Comparison of ENCODE assay signal across 11 mouse cellular contexts in genomic region chr9:27098092-27098491, GRCm38 (mm10). TPM values are rescaled to one million over a fixed set of nuclear protein-coding genes. Genes with fewer than 3 reads are reported as not detected.
DNase-seq lines count a peak whose midpoint lies in the region; ATAC-seq lines count a peak whose summit lies in the region.
"Had no signal": no experiment of that assay in that cellular context is flagged by ENCODE, and none has a peak within 500 bp of the region (broad histone marks: within the 10 kb centered on the region; RNA-seq: fewer than 3 reads in every experiment).

No protein-coding gene starts in this region.

- H3K4me1 ChIP-seq in forebrain, embryonic 12.5 days: peaks cover 8% of the 10 kb centered on the region; the same call in 1 of the 2 replicates
- no peaks in the 10 kb centered on the region for H3K4me1 ChIP-seq in forebrain, embryonic 16.5 days (replicated peaks; ENCODE audit: control insufficient read depth, insufficient read depth, low read length)
- H3K4me1 ChIP-seq in midbrain, embryonic 10.5 days: 0 out of 2 replicates have a peak, but pooled peaks cover 7% of the 10 kb centered on the region
- no peaks in the 10 kb centered on the region for H3K4me1 ChIP-seq in midbrain, embryonic 16.5 days (ENCODE audit: control insufficient read depth, insufficient read depth, low read length)
- H3K4me1 ChIP-seq in limb, embryonic 10.5 days: peaks cover 2% of the 10 kb centered on the region; the same call in 1 of the 2 replicates
- H3K4me1 ChIP-seq: midbrain, embryonic 12.5 days had no signal

- ATAC-seq in forebrain, embryonic 12.5 days (ENCODE audit: low FRiP score): no peak
- ATAC-seq in forebrain, embryonic 16.5 days: no peak
- ATAC-seq in midbrain, embryonic 16.5 days: no peak

- peak overlapping the region; percentile 26; the same call in 1 of the 2 replicates for H3K27ac ChIP-seq in forebrain, embryonic 12.5 days
- no peak overlapping the region for H3K27ac ChIP-seq in forebrain, embryonic 16.5 days (ENCODE audit: low read length)
- H3K27ac ChIP-seq in midbrain, embryonic 10.5 days (replicated peaks): peak overlapping the region; percentile 55; the same call in 1 of the 2 replicates
- no peak overlapping the region for H3K27ac ChIP-seq in midbrain, embryonic 16.5 days (ENCODE audit: low read length)
- H3K27ac ChIP-seq in limb, embryonic 10.5 days: 0 out of 2 replicates have a peak overlapping the region, but pooled peaks have one; percentile 30
- H3K27ac ChIP-seq: limb, embryonic 13.5 days; midbrain, embryonic 12.5 days had no signal

- H3K27me3 ChIP-seq in forebrain, embryonic 12.5 days: no peaks in the 10 kb centered on the region
- no peaks in the 10 kb centered on the region for H3K27me3 ChIP-seq in forebrain, embryonic 16.5 days (replicated peaks; ENCODE audit: control insufficient read depth, insufficient read depth, low read length)
- no peaks in the 10 kb centered on the region for H3K27me3 ChIP-seq in midbrain, embryonic 10.5 days (ENCODE audit: low read depth, poor library complexity, severe bottlenecking)
- no peaks in the 10 kb centered on the region for H3K27me3 ChIP-seq in midbrain, embryonic 16.5 days (ENCODE audit: control insufficient read depth, insufficient read depth, low read depth, low read length)
- no peaks in the 10 kb centered on the region for H3K27me3 ChIP-seq in limb, embryonic 10.5 days (ENCODE audit: low read depth, poor library complexity, severe bottlenecking)
- H3K27me3 ChIP-seq: limb, embryonic 13.5 days; midbrain, embryonic 12.5 days; Patski had no signal

- DNase-seq in midbrain, embryonic 10.5 days (ENCODE audit: low spot score): no peak
- no peak for DNase-seq in limb, embryonic 10.5 days (ENCODE audit: low spot score)
- DNase-seq in testis, postnatal 10 days (ENCODE audit: low spot score): no peak
- DNase-seq in thymus, postnatal 4 days: no peak
- no peak for DNase-seq in ovary, postnatal 10 days (ENCODE audit: low spot score)

- peaks cover 92% of the 10 kb centered on the region for H3K36me3 ChIP-seq in forebrain, embryonic 12.5 days (replicated peaks)
- peaks cover 22% of the 10 kb centered on the region for H3K36me3 ChIP-seq in forebrain, embryonic 16.5 days (ENCODE audit: control insufficient read depth, insufficient read depth)
- peaks cover 99% of the 10 kb centered on the region for H3K36me3 ChIP-seq in midbrain, embryonic 10.5 days
- peaks cover 29% of the 10 kb centered on the region for H3K36me3 ChIP-seq in midbrain, embryonic 16.5 days (ENCODE audit: control insufficient read depth, insufficient read depth, low read length)
- H3K36me3 ChIP-seq in limb, embryonic 10.5 days: peaks cover 99% of the 10 kb centered on the region

- no peak overlapping the region for H3K4me3 ChIP-seq in forebrain, embryonic 12.5 days (replicated peaks)
- H3K4me3 ChIP-seq in forebrain, embryonic 16.5 days (replicated peaks; ENCODE audit: low read length): no peak overlapping the region
- H3K4me3 ChIP-seq in midbrain, embryonic 10.5 days: no peak overlapping the region
- H3K4me3 ChIP-seq in midbrain, embryonic 16.5 days (ENCODE audit: low read depth, low read length): no peak overlapping the region
- H3K4me3 ChIP-seq in limb, embryonic 10.5 days: no peak overlapping the region
- H3K4me3 ChIP-seq: limb, embryonic 13.5 days; midbrain, embryonic 12.5 days had no signal

- no peaks in the 10 kb centered on the region for H3K9me3 ChIP-seq in forebrain, embryonic 12.5 days
- no peaks in the 10 kb centered on the region for H3K9me3 ChIP-seq in forebrain, embryonic 16.5 days (ENCODE audit: control insufficient read depth, low read length)
- no peaks in the 10 kb centered on the region for H3K9me3 ChIP-seq in midbrain, embryonic 10.5 days (replicated peaks)
- H3K9me3 ChIP-seq in midbrain, embryonic 16.5 days (replicated peaks; ENCODE audit: control insufficient read depth, low read length, poor library complexity, severe bottlenecking): no peaks in the 10 kb centered on the region
- H3K9me3 ChIP-seq in limb, embryonic 10.5 days (replicated peaks): no peaks in the 10 kb centered on the region
- H3K9me3 ChIP-seq: limb, embryonic 13.5 days; midbrain, embryonic 12.5 days had no signal

- no peak overlapping the region for H3K4me2 ChIP-seq in forebrain, embryonic 12.5 days
- H3K4me2 ChIP-seq in forebrain, embryonic 16.5 days (ENCODE audit: low read length): no peak overlapping the region
- no peak overlapping the region for H3K4me2 ChIP-seq in midbrain, embryonic 16.5 days (ENCODE audit: low read length)
- H3K4me2 ChIP-seq: limb, embryonic 13.5 days; midbrain, embryonic 12.5 days had no signal

- no peak overlapping the region for H3K9ac ChIP-seq in forebrain, embryonic 12.5 days
- no peak overlapping the region for H3K9ac ChIP-seq in forebrain, embryonic 16.5 days (replicated peaks; ENCODE audit: low read depth, low read length)
- H3K9ac ChIP-seq in midbrain, embryonic 16.5 days (ENCODE audit: low read depth, low read length): no peak overlapping the region
- H3K9ac ChIP-seq: limb, embryonic 13.5 days; midbrain, embryonic 12.5 days had no signal

- WGBS in forebrain, embryonic 12.5 days: 13% methylated on average over 4 of the region's 4 CpGs
- WGBS in forebrain, embryonic 16.5 days: 20% methylated on average over 4 of the region's 4 CpGs
- 62% methylated on average over 4 of the region's 4 CpGs for WGBS in midbrain, embryonic 10.5 days
- 30% methylated on average over 4 of the region's 4 CpGs for WGBS in midbrain, embryonic 16.5 days
- 45% methylated on average over 4 of the region's 4 CpGs for WGBS in limb, embryonic 10.5 days

RNA-seq across cellular contexts. Expression of gene Jam3, which starts 57.1 kb away (rescaled TPM):
- 146 and 155 TPM in 2 replicates for polyA plus RNA-seq in forebrain, embryonic 12.5 days (2016; fragmentation: Nextera tagmentation; extraction: Ambion mirVana)
- 60.2 and 62.2 TPM in 2 replicates for polyA plus RNA-seq in forebrain, embryonic 16.5 days (2015; fragmentation: Nextera tagmentation; extraction: Ambion mirVana)
- polyA plus RNA-seq in midbrain, embryonic 10.5 days (2016; fragmentation: Nextera tagmentation; extraction: Ambion mirVana): 146 and 147 TPM in 2 replicates
- 46.3 and 57.8 TPM in 2 replicates for polyA plus RNA-seq in midbrain, embryonic 16.5 days (2015; fragmentation: Nextera tagmentation; extraction: Ambion mirVana)
- 82.4 and 97.9 TPM in 2 replicates for polyA plus RNA-seq in limb, embryonic 10.5 days (2016; fragmentation: Nextera tagmentation; extraction: Ambion mirVana)

Comparison
In these comparisons a context has a peak if more than half of its experiments do, and no peak if none do; other contexts are left out.
1. H3K27ac ChIP-seq: peak in forebrain, embryonic 12.5 days (single experiment), midbrain, embryonic 10.5 days (single experiment) and limb, embryonic 10.5 days (single experiment); none in forebrain, embryonic 16.5 days (single experiment) and midbrain, embryonic 16.5 days (single experiment).